Mouse (Mus musculus) neural tube, embryonic 10.5 days (tissue): ENCODE results near the gene Marf1.

Experiments
- DNase-seq: peaks from one replicate; pipeline ENCODE4 v3.0.0-alpha.2; 2017; ENCODE audit warnings: low spot score; ENCODE audit errors: extremely low spot score

Marf1 gene

GRCm38 (mm10) chr16:14137976-14138561, 25.1 kb downstream of the Marf1 start:
- DNase-seq = no peak

GRCm38 (mm10) chr16:14135014-14135413, 28.1 kb downstream of the Marf1 start:
- DNase-seq = no peak

GRCm38 (mm10) chr16:14131838-14132237, 31.3 kb downstream of the Marf1 start:
- no peak for DNase-seq

- DNase-seq = no peak
Measured at GRCm38 (mm10) chr16:14131376-14131775, 31.8 kb downstream of the Marf1 start.

- DNase-seq = no peak
Measured at GRCm38 (mm10) chr16:14130796-14131195, 32.4 kb downstream of the Marf1 start.

GRCm38 (mm10) chr16:14128977-14129376, 34.2 kb downstream of the Marf1 start:
- DNase-seq = no peak

- DNase-seq = no peak
Measured at GRCm38 (mm10) chr16:14125253-14125652, 37.9 kb downstream of the Marf1 start.

GRCm38 (mm10) chr16:14124709-14125108, 38.4 kb downstream of the Marf1 start:
- DNase-seq = no peak

- DNase-seq = no peak
Measured at GRCm38 (mm10) chr16:14123901-14124300, 39.2 kb downstream of the Marf1 start.

- DNase-seq = no peak
Measured at GRCm38 (mm10) chr16:14122586-14122985, 40.6 kb downstream of the Marf1 start.

- DNase-seq = no peak
Measured at GRCm38 (mm10) chr16:14121563-14121962, 41.6 kb downstream of the Marf1 start.

GRCm38 (mm10) chr16:14120941-14121340, 42.2 kb downstream of the Marf1 start:
- DNase-seq = no peak

- DNase-seq = no peak
Measured at GRCm38 (mm10) chr16:14117299-14117698, 45.9 kb downstream of the Marf1 start.

- no peak for DNase-seq
Measured at GRCm38 (mm10) chr16:14112742-14113141, 50.4 kb downstream of the Marf1 start.

- DNase-seq = no peak
Measured at GRCm38 (mm10) chr16:14112133-14112532, 51.0 kb downstream of the Marf1 start.

- DNase-seq = no peak
Measured at GRCm38 (mm10) chr16:14110922-14111321, 52.2 kb downstream of the Marf1 start.

GRCm38 (mm10) chr16:14109651-14110230, 53.4 kb downstream of the Marf1 start:
- no peak for DNase-seq

- DNase-seq = no peak
Measured at GRCm38 (mm10) chr16:14105891-14106290, 57.3 kb downstream of the Marf1 start.

- no peak for DNase-seq
Measured at GRCm38 (mm10) chr16:14091771-14092170, 71.4 kb downstream of the Marf1 start.

GRCm38 (mm10) chr16:14089296-14089695, 73.9 kb downstream of the Marf1 start:
- no peak for DNase-seq

GRCm38 (mm10) chr16:14088249-14088648, 74.9 kb downstream of the Marf1 start:
- no peak for DNase-seq

GRCm38 (mm10) chr16:14082925-14083324, 80.2 kb downstream of the Marf1 start:
- no peak for DNase-seq

- no peak for DNase-seq
Measured at GRCm38 (mm10) chr16:14070471-14071169, 92.5 kb downstream of the Marf1 start.
